Mouse (Mus musculus) heart, adult 2 months (tissue): Measurements from ENCODE around the gene Gm5796.
"Not testable (repeated sequence)": the region's sequence is repeated elsewhere in the genome, so short reads cannot be mapped to it uniquely, and the experiment has no call there.

ENCODE experiments used
- CTCF ChIP-seq: fragments of 200-600 bp; IDR thresholded peaks from 2 replicates; pipeline ENCODE4 v1.8.1; 2022; ENCODE audit warnings: antibody characterized with exemption, mild to moderate bottlenecking, moderate library complexity
- POLR2A ChIP-seq: fragments of 200-500 bp; IDR thresholded peaks from 2 replicates; pipeline ENCODE4 v1.6.1; 2011; ENCODE audit warnings: mild to moderate bottlenecking, low read depth, low read length, control low read depth; ENCODE audit not compliant: insufficient read depth

GRCm38 (mm10) chr14:4023641-4024040 lies at the start of gene Gm5796:
- TF ChIP-seq POLR2A, CTCF: not testable (repeated sequence)
